ENCODE assay signal across 28 mouse cellular contexts in the genomic region with DNA sequence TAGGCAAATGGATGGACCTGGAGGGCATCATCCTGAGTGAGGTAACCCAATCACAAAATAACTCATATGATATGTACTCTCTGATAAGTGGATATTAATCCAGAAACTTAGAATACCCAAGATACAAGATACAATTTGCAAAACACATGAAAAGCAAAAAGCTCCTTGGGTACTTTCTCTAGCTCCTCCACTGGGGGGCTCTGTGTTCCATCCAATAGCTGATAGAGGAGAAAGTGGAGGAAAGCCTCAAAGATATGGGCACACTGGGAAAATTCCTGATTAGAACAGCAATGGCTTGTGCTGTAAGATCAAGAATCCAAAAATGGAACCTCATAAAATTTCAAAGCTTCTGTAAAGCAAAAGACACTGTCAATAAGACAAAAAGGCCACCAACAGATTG. TPM values are rescaled to one million over a fixed set of nuclear protein-coding genes. Genes with fewer than 3 reads are reported as not detected.
DNase-seq lines count a peak whose midpoint lies in the region; TF ChIP-seq lines count a peak whose summit lies in the region.
"Not testable (repeated sequence)": the region's sequence is repeated elsewhere in the genome, so short reads cannot be mapped to it uniquely, and the experiment has no call there.
"Had no signal": no experiment of that assay in that cellular context is flagged by ENCODE, and none has a peak within 500 bp of the region (broad histone marks: within the 10 kb centered on the region; RNA-seq: fewer than 3 reads in every experiment).

No protein-coding gene starts in this region.

- H3K4me1 ChIP-seq in MEL (ENCODE audit: control insufficient read depth in 1 of 2, insufficient read depth in 2 of 2, low read length in 2 of 2) = not testable (repeated sequence)

- peak in 2 of 3 experiments; percentile 14 to 56; a peak in 2 of 6 replicates for TF ChIP-seq CTCF in MEL (IDR thresholded peaks at IDR 0.05 in 2 of 3, conservative IDR thresholded peaks at IDR 0.05 in 1 of 3; ENCODE audit: control insufficient read depth in 1 of 3, insufficient read depth in 1 of 3, low read depth in 2 of 3, low read length in 3 of 3, poor library complexity in 1 of 3, severe bottlenecking in 1 of 3)
- TF ChIP-seq CTCF in layer of hippocampus, adult 2 months (conservative IDR thresholded peaks at IDR 0.05) = peak; percentile 49

- not testable (repeated sequence) for H3K27ac ChIP-seq in MEL (ENCODE audit: control insufficient read depth, low read depth, low read length); layer of hippocampus, adult 2 months

- TF ChIP-seq RAD21 in MEL (IDR thresholded peaks at IDR 0.05; ENCODE audit: low read depth, low read length) = peak; percentile 56

- TF ChIP-seq POLR2A in MEL (IDR thresholded peaks at IDR 0.05; ENCODE audit: control insufficient read depth in 1 of 2, insufficient read depth in 1 of 2, low read depth in 1 of 2, low read length in 2 of 2, poor library complexity in 1 of 2) = not testable (repeated sequence)

- H3K79me2 ChIP-seq in MEL (ENCODE audit: control insufficient read depth, insufficient read depth, low read length, poor library complexity) = not testable (repeated sequence)

- peak; percentile 2 to 3 for DNase-seq in B cell, adult 2 months
- DNase-seq in MEL (ENCODE audit: low read depth, low spot score) = peak; percentile 15
- DNase-seq in R1 (ENCODE audit: low read depth, low spot score) = peak; percentile 47
- DNase-seq in adrenal gland, postnatal 14 days = peak; percentile 7
- peak; percentile 5 for DNase-seq in embryo, embryonic 10.5 days (ENCODE audit: low spot score)
- DNase-seq in layer of hippocampus, adult 2 months (ENCODE audit: low spot score in 2 of 2) = not testable (repeated sequence)
- DNase-seq in splenic B cell, adult 2 months (ENCODE audit: low read depth, low spot score) = peak; percentile 18

- H3K9ac ChIP-seq in MEL (ENCODE audit: control insufficient read depth, low read depth, low read length, poor library complexity, severe bottlenecking) = not testable (repeated sequence)

- not testable (repeated sequence) for H3K36me3 ChIP-seq in MEL (ENCODE audit: control insufficient read depth in 1 of 2, insufficient read depth in 2 of 2, low read length in 2 of 2); splenic B cell, adult 2 months (ENCODE audit: control insufficient read depth, insufficient read depth, low read length, poor library complexity, severe bottlenecking)

- not testable (repeated sequence) for H3K4me3 ChIP-seq in MEL (ENCODE audit: control insufficient read depth in 1 of 2, insufficient read depth in 1 of 2, low read depth in 2 of 2, low read length in 2 of 2); layer of hippocampus, adult 2 months

- not testable (repeated sequence) for TF ChIP-seq EP300 in MEL (IDR thresholded peaks at IDR 0.05; ENCODE audit: low read depth in 1 of 2, low read length in 2 of 2)

- not testable (repeated sequence) for H3K9me3 ChIP-seq in MEL (replicated peaks; ENCODE audit: insufficient read depth, low read length)

- H3K27me3 ChIP-seq in MEL (ENCODE audit: control insufficient read depth in 1 of 2, insufficient read depth in 2 of 2, low read length in 2 of 2); splenic B cell, adult 2 months (ENCODE audit: control insufficient read depth, insufficient read depth, low read length, poor library complexity, severe bottlenecking): not testable (repeated sequence)

TF ChIP-seq in MEL, 35 proteins besides CTCF, POLR2A, EP300 and RAD21:
- peak; percentile 61 for TF ChIP-seq SMC3 (IDR thresholded peaks at IDR 0.05; ENCODE audit: low read depth, low read length)
- peak; percentile 56; the same call in 1 of the 2 replicates for TF ChIP-seq ZC3H11A (IDR thresholded peaks at IDR 0.05; ENCODE audit: low read depth, low read length)

RNA-seq across cellular contexts. Expression of a gene that starts 6.6 kb away (rescaled TPM):
- total RNA-seq in MEL (2012; rRNA removed) = not detected in 2 replicates
- polyA plus RNA-seq in MEL (2012; ENCODE audit: insufficient read depth in 1 of 2, insufficient read length in 2 of 2, low read depth in 1 of 2, low replicate concordance in 2 of 2, missing spikeins in 1 of 2) = not detected
- total RNA-seq in adrenal gland, postnatal 14 days (2021) = not detected in 2 replicates
- not detected for total RNA-seq in layer of hippocampus, adult 2 months (2021)
- total RNA-seq: adrenal gland, adult 18-20 months; adrenal gland, postnatal 25 days; common myeloid progenitor, adult 5-6 weeks; gastrocnemius, adult 8-10 months; gastrocnemius, postnatal 25 days; heart, adult 18-20 months; heart, postnatal 10 days; heart, postnatal 36 days had no signal
- polyA plus RNA-seq: cerebellum, adult 2 months; embryonic facial prominence, embryonic 10.5 days; embryonic facial prominence, embryonic 13.5 days; erythroblast, embryonic 14.5 days; forebrain, embryonic 12.5 days; forebrain, embryonic 15.5 days; heart, embryonic 12.5 days; heart, embryonic 15.5 days; hindbrain, embryonic 10.5 days; hindbrain, embryonic 13.5 days; hindbrain, embryonic 16.5 days; intestine, embryonic 15.5 days had no signal

RNA-seq across cellular contexts. Expression of a gene that starts 40.3 kb away (rescaled TPM):
- total RNA-seq in MEL (2012; rRNA removed) = not detected in 2 replicates
- polyA plus RNA-seq in MEL (2012; ENCODE audit: insufficient read depth in 1 of 2, insufficient read length in 2 of 2, low read depth in 1 of 2, low replicate concordance in 2 of 2, missing spikeins in 1 of 2) = not detected
- total RNA-seq in adrenal gland, postnatal 14 days (2021) = not detected in 2 replicates
- not detected for total RNA-seq in layer of hippocampus, adult 2 months (2021)
- total RNA-seq: adrenal gland, adult 18-20 months; adrenal gland, postnatal 25 days; common myeloid progenitor, adult 5-6 weeks; gastrocnemius, adult 8-10 months; gastrocnemius, postnatal 25 days; heart, adult 18-20 months; heart, postnatal 10 days; heart, postnatal 36 days had no signal
- polyA plus RNA-seq: cerebellum, adult 2 months; embryonic facial prominence, embryonic 10.5 days; embryonic facial prominence, embryonic 13.5 days; erythroblast, embryonic 14.5 days; forebrain, embryonic 12.5 days; forebrain, embryonic 15.5 days; gonadal fat pad, adult 2 months; heart, embryonic 12.5 days; heart, embryonic 15.5 days; hindbrain, embryonic 10.5 days; hindbrain, embryonic 13.5 days; hindbrain, embryonic 16.5 days; intestine, embryonic 15.5 days had no signal
